Mouse (Mus musculus): ENCODE measurements at regions not wholly inside any gene's neighbourhood (a gene's known extent, or its start where the extent isn't known, plus 50 kb on each side); places are given as distances from the start of the nearest gene placed in this dataset.

- DNase-seq (ENCODE audit: low spot score in 2 of 2) = no peak
Measured at GRCm38 (mm10) chr14:76244338-76245062, 133.8 kb downstream of the Nufip1 start.

GRCm38 (mm10) chr14:76245063-76245396, 134.3 kb downstream of the Nufip1 start:
- no peak for DNase-seq (ENCODE audit: low spot score in 2 of 2)

GRCm38 (mm10) chr14:76247664-76248063, 137.0 kb downstream of the Nufip1 start:
- no peak for DNase-seq (ENCODE audit: low spot score in 2 of 2)

- DNase-seq (ENCODE audit: low spot score in 2 of 2) = no peak
Measured at GRCm38 (mm10) chr14:76253850-76254249, 143.2 kb downstream of the Nufip1 start.

DNA sequence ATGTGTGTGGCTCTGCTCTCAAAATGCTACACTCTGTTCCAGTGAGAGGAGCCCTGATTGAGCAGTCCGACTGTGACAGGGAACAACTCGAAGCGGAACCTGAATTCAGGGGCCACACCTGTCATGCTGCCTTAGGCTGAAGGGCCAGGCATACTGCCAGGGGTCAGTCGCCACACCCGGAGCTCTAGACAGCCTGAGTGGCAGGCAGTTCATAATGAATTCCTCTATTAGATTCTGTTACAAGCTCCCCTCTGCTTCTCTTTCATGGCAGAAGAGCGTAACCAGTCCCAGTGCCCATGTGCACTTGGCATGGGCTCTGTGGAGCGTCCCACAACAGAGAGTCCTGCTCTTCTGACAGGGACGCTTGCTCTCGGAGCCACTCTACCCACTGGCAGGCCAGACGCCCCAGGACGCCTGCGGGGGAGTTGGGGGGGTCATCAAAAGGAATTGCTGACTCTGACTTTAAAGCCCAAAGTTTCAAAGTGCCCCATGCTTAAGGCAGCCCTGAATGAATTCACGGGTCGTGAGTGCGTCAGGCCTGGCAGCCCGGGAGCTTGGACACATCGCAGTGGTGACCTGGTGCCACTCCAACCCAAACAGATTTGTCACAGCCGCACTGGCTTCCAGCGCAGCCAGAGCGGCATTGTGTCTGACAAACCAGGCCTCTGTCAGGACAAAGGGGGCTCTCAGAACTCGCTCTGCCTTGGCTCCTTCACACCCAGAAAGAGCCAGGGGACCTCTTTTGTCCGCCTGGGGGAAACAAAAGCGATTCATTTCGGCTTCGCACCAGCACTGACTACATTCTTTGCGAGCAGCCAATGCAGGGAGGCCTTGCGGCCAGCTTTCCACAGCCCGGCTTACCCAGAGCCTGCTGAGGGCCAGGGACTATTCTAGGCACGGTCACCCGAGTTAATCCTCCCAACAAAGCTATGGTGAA, 144.1 kb downstream of the Nufip1 start:
- DNase-seq (ENCODE audit: low spot score in 2 of 2) = peak; percentile 81 to 91

DNA sequence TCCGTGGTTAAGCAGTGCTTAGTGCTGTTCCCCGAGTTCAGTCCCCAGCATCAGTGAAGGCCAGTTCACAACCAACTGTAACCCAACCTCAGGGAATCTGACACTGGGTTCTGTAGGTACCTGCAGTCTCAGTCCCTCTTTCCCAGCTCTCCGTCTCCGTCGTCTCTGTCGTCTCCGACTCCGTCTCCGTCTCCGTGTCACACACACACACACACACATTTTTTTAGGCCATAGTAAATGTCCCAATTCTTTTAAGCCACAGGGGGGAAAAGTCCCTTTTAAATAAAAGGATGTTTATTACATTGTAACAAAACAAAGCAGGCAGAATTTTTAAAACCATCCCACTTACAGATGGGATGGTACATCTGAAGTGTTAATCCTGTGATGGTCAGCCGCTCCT, 145.3 kb downstream of the Nufip1 start:
- no peak for DNase-seq (ENCODE audit: low spot score in 2 of 2)

- no peak for DNase-seq (ENCODE audit: low spot score in 2 of 2)
Measured at GRCm38 (mm10) chr14:76258626-76259025, 147.9 kb downstream of the Nufip1 start.

GRCm38 (mm10) chr14:76260628-76261293, 150.1 kb downstream of the Nufip1 start:
- peak in 1 of 2 experiments; percentile 22 for DNase-seq (ENCODE audit: low spot score in 2 of 2)

DNA sequence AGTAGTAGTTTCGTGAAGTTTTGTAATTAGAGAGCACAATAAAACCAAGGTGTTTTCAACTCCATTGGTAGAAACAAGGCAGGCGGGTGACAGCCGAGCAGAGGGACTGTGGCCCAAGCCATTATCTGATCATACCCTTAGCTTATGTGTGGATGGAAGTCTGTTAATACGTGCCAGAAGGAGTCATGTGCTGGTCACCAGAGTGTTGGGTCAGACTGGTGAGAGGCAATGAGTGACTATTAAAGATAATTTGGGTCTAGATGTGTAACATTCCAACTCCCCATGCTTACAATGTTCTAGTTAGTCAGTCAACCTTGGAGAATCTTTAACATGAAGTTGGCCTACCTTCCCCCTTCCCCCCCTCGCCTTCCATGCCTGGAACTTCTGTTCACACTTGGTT, 151.1 kb upstream of the Tsc22d1 start:
- DNase-seq (ENCODE audit: low spot score in 2 of 2) = no peak

DNA sequence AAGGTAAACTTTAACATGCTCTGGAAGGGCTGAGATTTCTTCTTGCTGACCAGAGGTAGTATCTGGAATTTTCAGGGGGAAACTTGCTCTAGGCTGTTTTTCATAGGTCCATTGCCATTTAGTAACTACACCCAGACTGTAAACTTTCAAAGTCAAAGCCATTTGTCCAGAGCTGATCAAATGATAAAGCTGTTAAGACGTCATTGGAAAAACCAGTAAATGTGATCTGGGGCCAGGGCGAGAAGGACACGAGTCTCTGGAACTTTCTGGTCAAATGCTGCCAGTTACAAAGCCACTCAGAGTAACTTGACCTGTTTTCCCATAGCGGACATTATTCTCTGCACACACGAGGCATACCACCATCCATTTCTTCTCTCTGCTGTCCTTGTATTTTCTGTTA, 148.9 kb upstream of the Tsc22d1 start:
- DNase-seq (ENCODE audit: low spot score in 2 of 2) = no peak

DNA sequence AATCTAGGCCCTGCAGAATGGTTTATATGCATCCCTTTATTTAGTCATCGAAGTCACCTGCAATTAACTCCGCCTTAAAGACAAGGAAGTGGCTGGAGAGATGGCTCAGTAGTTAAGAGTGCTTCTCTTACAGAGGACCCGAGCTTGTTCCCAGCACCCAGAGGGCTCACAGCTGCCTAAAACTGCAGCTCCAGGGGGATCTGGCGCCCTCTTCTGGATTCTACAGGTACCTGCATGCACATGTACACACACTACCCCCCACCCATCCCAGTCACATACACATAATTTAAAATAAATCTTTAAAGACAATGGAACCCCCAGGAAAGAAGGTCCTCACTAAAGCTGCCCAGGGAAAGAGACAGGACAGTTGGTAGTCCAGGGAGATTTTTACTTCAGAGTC, 148.5 kb upstream of the Tsc22d1 start:
- DNase-seq (ENCODE audit: low spot score in 2 of 2) = no peak

DNA sequence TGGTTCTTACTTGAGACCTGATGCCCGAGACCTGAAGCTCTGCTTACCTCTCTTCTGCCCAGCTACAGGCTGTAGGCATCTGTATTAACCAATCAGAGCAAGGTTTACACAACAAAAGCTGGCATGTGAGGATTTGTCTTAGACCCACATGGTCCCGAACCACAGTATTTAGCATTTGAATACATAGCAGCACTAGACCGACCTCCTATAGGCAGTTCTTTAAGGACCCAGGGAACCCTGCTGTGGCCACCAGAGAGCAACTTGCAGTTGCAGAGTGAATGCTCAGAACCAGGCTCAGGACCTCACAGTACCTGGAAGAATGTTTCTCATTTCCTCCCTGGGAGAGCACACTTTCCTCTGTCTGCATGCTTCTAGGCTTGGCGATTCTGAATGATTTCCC, 147.7 kb upstream of the Tsc22d1 start:
- no peak for DNase-seq (ENCODE audit: low spot score in 2 of 2)

GRCm38 (mm10) chr14:76271190-76271589, 143.6 kb upstream of the Tsc22d1 start:
- no peak for DNase-seq (ENCODE audit: low spot score in 2 of 2)

- DNase-seq (ENCODE audit: low spot score in 2 of 2) = no peak
Measured at GRCm38 (mm10) chr14:76272840-76273239, 141.9 kb upstream of the Tsc22d1 start.

DNA sequence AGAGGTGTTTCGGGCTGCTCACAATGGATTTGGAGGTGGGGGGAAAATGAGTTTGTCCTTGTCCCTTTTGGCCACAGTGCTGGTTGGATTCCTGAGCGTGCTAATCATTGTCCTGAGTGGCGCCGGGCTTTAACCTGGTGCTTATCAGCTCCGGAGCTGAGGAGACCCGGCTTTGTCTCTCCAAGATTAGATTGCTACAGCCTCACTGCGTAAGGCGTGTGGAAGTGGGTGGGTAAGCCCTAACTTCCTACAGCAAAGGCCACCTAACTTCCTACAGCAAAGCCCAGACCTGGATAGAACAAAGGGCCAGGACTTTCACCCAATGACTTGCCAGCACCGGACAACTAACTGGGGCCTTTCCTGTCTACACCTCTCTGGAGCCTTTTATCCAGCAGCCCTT, 138.1 kb upstream of the Tsc22d1 start:
- no peak for DNase-seq (ENCODE audit: low spot score in 2 of 2)

GRCm38 (mm10) chr14:76278751-76279450, 135.9 kb upstream of the Tsc22d1 start:
- no peak for DNase-seq (ENCODE audit: low spot score in 2 of 2)

DNA sequence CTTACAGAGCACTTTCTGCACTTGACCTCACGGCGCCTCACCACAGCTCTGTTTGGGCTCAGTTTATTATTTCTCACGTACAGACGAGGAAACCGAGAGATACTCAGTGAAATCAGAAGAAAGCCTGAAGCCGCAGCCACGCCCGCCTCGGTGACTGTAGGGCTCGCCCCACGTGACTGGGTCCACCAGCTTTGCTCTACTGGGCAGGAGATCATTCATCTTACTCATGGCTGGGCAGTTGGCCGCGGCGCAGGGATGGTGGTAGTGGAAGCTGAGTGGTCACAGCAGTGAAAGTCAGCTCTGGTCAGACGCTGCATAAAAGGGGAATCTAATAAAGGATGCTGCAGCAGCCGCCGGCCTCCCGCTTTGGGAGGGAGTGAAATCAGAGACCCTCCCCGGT, 135.2 kb upstream of the Tsc22d1 start:
- DNase-seq (ENCODE audit: low spot score in 2 of 2) = no peak

- DNase-seq (ENCODE audit: low spot score in 2 of 2) = no peak
Measured at GRCm38 (mm10) chr14:76281867-76282266, 132.9 kb upstream of the Tsc22d1 start.

- no peak for DNase-seq (ENCODE audit: low spot score in 2 of 2)
Measured at GRCm38 (mm10) chr14:76287768-76288167, 127.0 kb upstream of the Tsc22d1 start.

GRCm38 (mm10) chr14:76290401-76291018, 124.3 kb upstream of the Tsc22d1 start:
- no peak for DNase-seq (ENCODE audit: low spot score in 2 of 2)

GRCm38 (mm10) chr14:76292211-76292610, 122.5 kb upstream of the Tsc22d1 start:
- DNase-seq (ENCODE audit: low spot score in 2 of 2) = no peak

Data from layer of hippocampus, adult 8-10 months (tissue).